Mouse (Mus musculus) midbrain, postnatal 0 days (tissue): ENCODE measurements around the gene Apex1. TPM values are rescaled to one million over a fixed set of nuclear protein-coding genes. Genes with fewer than 3 reads are reported as not detected.

Experiments used
- ATAC-seq: fragments of 200-750 bp; cut with Nextera tagmentation; 2 replicates; pipeline ENCODE4 v1.8.0; 2017; ENCODE audit warnings: moderate number of reproducible peaks, mild to moderate bottlenecking, moderate TSS enrichment, moderate library complexity; ENCODE audit not compliant: low FRiP score
- DNase-seq: peaks from one replicate; pipeline ENCODE4 v3.0.0-alpha.2; 2015; ENCODE audit warnings: low spot score
- H3K27ac ChIP-seq: fragments of 300-500 bp; sonication (generic); 2 replicates; pipeline ENCODE4 v1.5.1; 2014; ENCODE audit warnings: low read depth, mild to moderate bottlenecking, low read length, mixed read lengths
- H3K27me3 ChIP-seq: fragments of 300-500 bp; sonication (generic); 2 replicates; pipeline ENCODE4 v1.6.1; 2014; ENCODE audit warnings: low read length, control low read depth, mixed read lengths; ENCODE audit not compliant: insufficient read depth
- H3K36me3 ChIP-seq: fragments of 300-500 bp; sonication (generic); 2 replicates; pipeline ENCODE4 v1.6.1; 2014; ENCODE audit warnings: low read length, control low read depth, mixed read lengths; ENCODE audit not compliant: insufficient read depth
- H3K4me1 ChIP-seq: fragments of 300-500 bp; sonication (generic); 2 replicates; pipeline ENCODE4 v1.6.1; 2014; ENCODE audit warnings: mild to moderate bottlenecking, control low read depth, antibody characterized with exemption, low read length, mixed read lengths; ENCODE audit not compliant: insufficient read depth
- H3K4me2 ChIP-seq: fragments of 300-500 bp; sonication (generic); 2 replicates; pipeline ENCODE4 v1.6.1; 2014; ENCODE audit warnings: low read depth, mild to moderate bottlenecking, low read length, mixed read lengths; ENCODE audit not compliant: poor library complexity, severe bottlenecking
- H3K4me3 ChIP-seq: fragments of 300-500 bp; sonication (generic); 2 replicates; pipeline ENCODE4 v1.5.1; 2014; ENCODE audit warnings: low read depth, mild to moderate bottlenecking, low read length, moderate library complexity
- H3K9ac ChIP-seq: fragments of 300-500 bp; sonication (generic); replicated peaks from 2 replicates; pipeline ENCODE4 v1.6.1; 2014; ENCODE audit warnings: mild to moderate bottlenecking, low read length, moderate library complexity, mixed read lengths; ENCODE audit not compliant: poor library complexity, severe bottlenecking
- H3K9me3 ChIP-seq: fragments of 300-500 bp; sonication (generic); 2 replicates; pipeline ENCODE4 v1.6.1; 2016; ENCODE audit warnings: low read length, control low read depth
- CTCF ChIP-seq: IDR thresholded peaks from 2 replicates; pipeline ENCODE4 v1.5.1; 2016; ENCODE audit warnings: antibody characterized with exemption, mild to moderate bottlenecking
- WGBS: fragments of 180-500 bp; shearing (Covaris S2); extraction: QIAGEN DNeasy Blood & Tissue Kit; methylation state at CpG from one replicate; pipeline ENCODE4 v1.1.7; 2014; 5-methylcytosine and 5-hydroxymethylcytosine counted together
- polyA plus RNA-seq: library from polyadenylated mRNA; unstranded; fragments of >200 nt; fragmentation: Nextera tagmentation; extraction: Ambion mirVana; gene quantifications from 2 replicates; pipeline ENCODE4 v1.2.1, GENCODE M21; 2015
- total RNA-seq: library from RNA; depleted of rRNA; stranded (reverse); fragments of >200 nt; gene quantifications from 2 replicates; pipeline ENCODE4 v1.2.3, GENCODE M21; 2014

The Apex1 gene
- total and polyA plus RNA-seq, 2 experiments from 2014 or later = 79.9 to 150 TPM

GRCm38 (mm10) chr14:50930754-50931492, 6.2 kb downstream of the Apex1 start, which contains the start of the genes Pip4p1 and Pnp:
Gene Pip4p1 (minus strand): TSS chr14:50930856.
Gene Pnp (plus strand): TSS chr14:50931082.
- peak; percentile 100 for ATAC-seq
- no peaks in the 10 kb centered on the region for H3K27me3 ChIP-seq

GRCm38 (mm10) chr14:50931493-50932020, 6.8 kb downstream of the Apex1 start:
- peaks cover 8% of the 10 kb centered on the region; the same call in 1 of the 2 replicates for H3K4me1 ChIP-seq
- ATAC-seq (no peak), DNase-seq (no peak)
- peaks cover 23% of the 10 kb centered on the region for H3K36me3 ChIP-seq
- WGBS = 10% methylated on average over 12 of the region's 12 CpGs
- H3K9me3 ChIP-seq = no peaks in the 10 kb centered on the region
- peak overlapping the region; percentile 45 for H3K9ac ChIP-seq
- TF ChIP-seq CTCF = no peak
- H3K27me3 ChIP-seq = no peaks in the 10 kb centered on the region
- H3K4me2 ChIP-seq = peak overlapping the region; percentile 56
- peak overlapping the region; percentile 97 for H3K4me3 ChIP-seq
- H3K27ac ChIP-seq = peak overlapping the region; percentile 48

More at GRCm38 (mm10) chr14:50930754-50931492, 6.2 kb downstream of the Apex1 start, which contains the start of the genes Pip4p1 and Pnp:
- DNase-seq = peak; percentile 100
- peaks cover 23% of the 10 kb centered on the region for H3K36me3 ChIP-seq
- H3K9ac ChIP-seq = peak within 1 kb of the TSS; percentile 99
- no peaks in the 10 kb centered on the region for H3K9me3 ChIP-seq
- H3K4me1 ChIP-seq = peaks cover 8% of the 10 kb centered on the region; the same call in 1 of the 2 replicates
- H3K27ac ChIP-seq = peak within 1 kb of the TSS; percentile 85
- peak within 1 kb of the TSS; percentile 97 for H3K4me3 ChIP-seq
- under 1% methylated on average over 59 of the region's 68 CpGs for WGBS
- H3K4me2 ChIP-seq = peak within 1 kb of the TSS; percentile 89
- no peak for TF ChIP-seq CTCF

GRCm38 (mm10) chr14:50936649-50937048, 11.9 kb downstream of the Apex1 start:
- no peaks in the 10 kb centered on the region for H3K9me3 ChIP-seq
- ATAC-seq = no peak
- WGBS = 45% methylated on average over 1 of the region's 1 CpGs

GRCm38 (mm10) chr14:50938119-50938908, 13.5 kb downstream of the Apex1 start:
- Histone ChIP-seq H3K9ac (no peak overlapping the region), H3K27me3 (no peaks in the 10 kb centered on the region), H3K4me3 (no peak overlapping the region), H3K36me3 (no peaks in the 10 kb centered on the region), H3K4me2 (no peak overlapping the region), H3K27ac (no peak overlapping the region), H3K9me3 (no peaks in the 10 kb centered on the region), H3K4me1 (no peaks in the 10 kb centered on the region)
- no peak for ATAC-seq
- no peak for TF ChIP-seq CTCF
- no peak for DNase-seq
- 96% methylated on average over 3 of the region's 3 CpGs for WGBS

More at GRCm38 (mm10) chr14:50936649-50937048, 11.9 kb downstream of the Apex1 start:
- no peak overlapping the region for H3K4me2 ChIP-seq
- H3K4me3 ChIP-seq = no peak overlapping the region
- H3K36me3 ChIP-seq = no peaks in the 10 kb centered on the region
- H3K27me3 ChIP-seq = no peaks in the 10 kb centered on the region
- TF ChIP-seq CTCF = no peak
- H3K4me1 ChIP-seq = no peaks in the 10 kb centered on the region
- H3K9ac ChIP-seq = no peak overlapping the region
- H3K27ac ChIP-seq = no peak overlapping the region
- DNase-seq = no peak

- no peak for DNase-seq
- no peaks in the 10 kb centered on the region for H3K9me3 ChIP-seq
- H3K27me3 ChIP-seq = no peaks in the 10 kb centered on the region
- no peak overlapping the region for H3K27ac ChIP-seq
- H3K4me2 ChIP-seq = no peak overlapping the region
- no peak overlapping the region for H3K9ac ChIP-seq
- WGBS = 43% methylated on average over 2 of the region's 2 CpGs
- H3K4me3 ChIP-seq = no peak overlapping the region
- no peaks in the 10 kb centered on the region for H3K4me1 ChIP-seq
- no peak for ATAC-seq
- H3K36me3 ChIP-seq = no peaks in the 10 kb centered on the region
- no peak for TF ChIP-seq CTCF
Measured at GRCm38 (mm10) chr14:50938940-50939339, 14.2 kb downstream of the Apex1 start.
